Mouse (Mus musculus) spleen, postnatal 36 days (tissue): ENCODE measurements around the gene Tspan14.

Source experiments
- DNase-seq, 2 experiments: peaks; one replicate each; pipeline ENCODE4 v3.0.0; 2022; ENCODE audit warnings: low spot score in 2 of 2, mixed read lengths in 1 of 2

The Tspan14 gene

DNA sequence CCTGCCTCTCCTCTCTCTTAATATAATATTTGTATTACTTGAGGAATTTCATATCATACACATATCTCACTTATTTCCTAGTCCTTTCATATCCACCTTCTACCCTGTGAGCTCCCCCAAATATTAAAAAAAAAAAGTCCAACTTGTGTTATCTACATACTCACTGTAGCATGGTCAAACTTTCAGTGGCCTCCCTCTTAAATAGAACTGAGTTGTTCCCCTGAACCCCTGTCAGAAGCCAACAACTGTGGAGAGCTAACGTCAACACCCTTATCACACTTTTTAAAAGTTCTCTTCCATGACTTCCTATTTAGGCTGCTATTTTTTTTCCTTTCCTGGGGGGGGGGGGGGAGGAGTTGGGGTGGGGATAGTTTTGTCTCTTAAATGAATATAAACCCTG, 80.9 kb downstream of the Tspan14 start:
- no peak for DNase-seq

DNA sequence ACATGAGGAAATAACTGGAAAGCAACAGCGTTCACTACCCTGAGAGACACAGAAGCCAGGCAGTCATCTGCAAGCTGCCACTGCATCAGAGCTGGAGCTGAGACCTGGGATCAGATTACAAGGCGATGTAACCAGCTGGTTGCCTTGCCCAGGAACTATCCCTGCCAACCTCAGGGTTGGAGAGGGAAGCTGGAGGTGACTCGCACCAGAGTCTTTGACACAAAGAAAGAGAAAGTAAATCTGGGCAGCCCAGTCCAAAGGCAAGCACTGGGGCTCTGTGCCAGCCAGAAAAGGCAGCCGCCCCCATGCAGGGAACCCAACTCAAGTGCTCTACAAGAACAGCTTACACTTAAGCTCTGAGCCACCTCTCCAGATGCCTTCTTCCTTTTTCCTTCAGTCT, 81.4 kb downstream of the Tspan14 start:
- DNase-seq = no peak

GRCm38 (mm10) chr14:40874565-40874964, 92.0 kb downstream of the Tspan14 start:
- DNase-seq = no peak

DNA sequence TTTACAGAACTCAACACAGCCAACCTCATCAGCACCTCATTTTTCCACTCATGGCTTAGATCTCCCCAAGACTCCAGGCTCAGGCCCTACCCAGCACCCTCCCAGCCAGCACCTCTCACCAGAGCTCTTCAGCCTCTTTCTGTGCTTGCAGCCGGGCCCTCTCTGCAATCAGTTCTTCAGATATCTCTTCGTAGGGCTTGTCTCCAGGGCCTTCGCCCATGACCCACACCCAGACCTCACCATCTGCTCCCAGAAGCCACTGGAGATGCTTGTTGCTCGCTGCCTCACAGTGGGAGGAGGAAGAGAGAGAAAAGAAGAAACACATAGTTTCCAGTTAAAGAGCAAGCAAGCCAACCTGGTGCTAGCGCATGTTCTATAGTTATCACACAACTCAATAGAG, 92.6 kb downstream of the Tspan14 start:
- no peak for DNase-seq

- no peak for DNase-seq
Observed at GRCm38 (mm10) chr14:40870598-40870997, 96.0 kb downstream of the Tspan14 start.

DNA sequence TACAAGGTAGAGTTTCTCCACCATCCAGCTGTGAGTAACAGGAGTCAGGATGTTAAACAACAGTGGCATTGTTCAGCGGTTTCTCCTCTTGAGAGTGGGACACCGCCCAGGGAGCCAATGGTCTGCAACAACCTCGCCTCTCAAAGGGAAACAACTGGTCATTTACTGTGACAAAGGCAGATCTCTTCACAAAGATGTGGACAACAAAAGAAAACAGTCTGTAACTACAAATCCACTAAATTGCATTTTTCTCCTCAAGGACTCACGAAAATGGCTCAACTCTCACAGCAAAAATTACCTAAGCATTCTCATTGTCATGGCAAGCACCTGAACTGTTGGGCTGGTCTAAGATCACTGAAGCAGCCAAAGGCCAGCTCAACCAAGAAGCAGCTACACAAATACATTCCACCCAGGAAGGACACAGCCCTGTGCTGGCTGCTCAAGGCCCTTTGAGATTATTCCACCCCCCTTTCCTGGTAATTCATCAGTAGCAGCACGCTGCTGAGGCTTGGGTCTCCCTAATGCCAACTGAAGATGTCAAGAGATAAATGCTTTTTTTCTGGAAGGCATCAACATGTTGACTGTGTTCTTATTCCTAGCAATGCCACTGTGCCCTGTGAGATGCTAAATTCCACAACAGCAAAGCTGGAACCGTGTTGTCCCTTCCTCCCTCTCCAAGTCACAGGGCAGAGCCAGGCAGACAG, 101.6 kb downstream of the Tspan14 start:
- no peak for DNase-seq

DNA sequence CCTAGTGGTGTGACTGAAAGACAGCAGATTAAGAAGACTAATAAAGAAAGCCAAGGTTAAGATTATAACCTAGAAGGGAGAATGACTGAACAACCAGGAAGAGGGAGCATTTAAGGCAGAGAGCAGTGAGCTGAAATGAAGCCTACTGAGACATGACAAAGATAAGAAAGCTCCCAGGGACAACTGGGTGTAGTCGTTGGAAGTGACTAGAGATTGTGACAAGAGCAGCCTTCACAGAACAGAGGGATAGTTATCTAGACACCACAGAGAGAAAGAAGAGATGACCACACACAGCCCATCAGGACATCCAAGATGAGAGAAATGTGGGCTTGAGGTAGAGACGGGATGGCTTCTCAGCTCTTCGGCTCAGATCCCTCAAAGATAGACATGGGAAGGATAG, 102.9 kb downstream of the Tspan14 start:
- DNase-seq = no peak

DNA sequence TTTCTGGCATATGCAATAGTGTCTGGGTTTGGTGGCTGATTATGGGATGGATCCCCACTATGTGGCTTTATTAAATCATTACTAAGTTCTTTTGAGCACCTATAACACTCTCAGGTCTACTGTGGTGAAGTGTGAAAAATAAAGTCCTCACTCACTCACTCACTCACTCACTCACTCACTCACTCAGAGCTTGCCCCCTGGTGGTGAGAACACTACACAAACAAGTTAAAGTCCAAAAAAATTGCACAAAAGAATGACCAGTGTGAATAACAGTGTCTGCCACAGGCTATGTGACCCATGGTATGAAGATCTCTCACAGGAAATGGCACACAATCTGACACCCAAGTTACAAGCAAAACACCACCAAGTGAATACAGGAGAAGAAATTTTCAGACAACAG, 103.6 kb downstream of the Tspan14 start:
- no peak for DNase-seq
